Comparison of ENCODE assay signal across 8 mouse cellular contexts in genomic region chr4:101068786-101069153, GRCm38 (mm10). TPM values are rescaled to one million over a fixed set of nuclear protein-coding genes. Genes with fewer than 3 reads are reported as not detected.
DNase-seq lines count a peak whose midpoint lies in the region; ATAC-seq and TF ChIP-seq lines count a peak whose summit lies in the region.

Raver2 (plus strand) TSS chr4:101068983.

- H3K27ac ChIP-seq in cerebellum, adult 2 months (ENCODE audit: insufficient read depth, low read length) = no peak within 1 kb of the TSS
- no peak within 1 kb of the TSS for H3K27ac ChIP-seq in hindbrain, embryonic 14.5 days

- no peak for TF ChIP-seq POLR2A in cerebellum, adult 2 months (IDR thresholded peaks at IDR 0.05; ENCODE audit: borderline replicate concordance, insufficient read depth, low read length)

- H3K36me3 ChIP-seq in hindbrain, embryonic 14.5 days (replicated peaks; ENCODE audit: control insufficient read depth, insufficient read depth) = no peaks in the 10 kb centered on the region

- DNase-seq in Patski (ENCODE audit: low read depth, low spot score) = no peak
- DNase-seq in cerebellum, adult 2 months = peak; percentile 52 to 60
- peak in 1 of 2 experiments; percentile 50 for DNase-seq in frontal cortex, adult 2 months (ENCODE audit: extremely low spot score in 1 of 2, low spot score in 1 of 2)
- DNase-seq in hindbrain, embryonic 14.5 days (ENCODE audit: low spot score) = peak; percentile 57
- DNase-seq in layer of hippocampus, postnatal 36 days = peak; percentile 52 to 61
- peak; percentile 32 for DNase-seq in lung, postnatal 25 days (ENCODE audit: low spot score)
- DNase-seq in retina, postnatal 7 days (ENCODE audit: low read depth, low spot score) = peak; percentile 31
- peak; percentile 48 for DNase-seq in urinary bladder, postnatal 25 days (ENCODE audit: low spot score)

- H3K9ac ChIP-seq in hindbrain, embryonic 14.5 days = peak within 1 kb of the TSS; percentile 79

- H3K4me3 ChIP-seq in cerebellum, adult 2 months (replicated peaks; ENCODE audit: insufficient read depth, low read depth, low read length) = peak within 1 kb of the TSS; percentile 85
- H3K4me3 ChIP-seq in hindbrain, embryonic 14.5 days (replicated peaks; ENCODE audit: low read length) = peak within 1 kb of the TSS; percentile 74

- WGBS in cerebellum, adult 2 months = 4% methylated on average over 33 of the region's 54 CpGs
- under 1% methylated on average over 46 of the region's 54 CpGs for WGBS in hindbrain, embryonic 14.5 days

- in situ Hi-C loops in Patski (cut with MboI; ENCODE audit: low pct_unique_long_range_greater_than_20kb) = no loop called here

- TF ChIP-seq CTCF in Patski (IDR thresholded peaks at IDR 0.05) = no peak
- TF ChIP-seq CTCF in cerebellum, adult 2 months (IDR thresholded peaks at IDR 0.05; ENCODE audit: borderline replicate concordance, insufficient read depth, low read depth, low read length) = no peak

- peak within 1 kb of the TSS; percentile 93 for H3K4me2 ChIP-seq in hindbrain, embryonic 14.5 days (replicated peaks)

- ATAC-seq in Patski = peak; percentile 44
- peak; percentile 80 for ATAC-seq in hindbrain, embryonic 14.5 days (ENCODE audit: low FRiP score)

- CTCF ChIA-PET in Patski (lab: Charles Lee) = no interaction called here

- POLR2A ChIA-PET in Patski (lab: Charles Lee) = no interaction called here

- no peaks in the 10 kb centered on the region for H3K4me1 ChIP-seq in cerebellum, adult 2 months (ENCODE audit: control insufficient read depth, insufficient read depth, low read length)
- no peaks in the 10 kb centered on the region for H3K4me1 ChIP-seq in hindbrain, embryonic 14.5 days (replicated peaks; ENCODE audit: control insufficient read depth, insufficient read depth, low read length)

- no peaks in the 10 kb centered on the region for H3K9me3 ChIP-seq in hindbrain, embryonic 14.5 days (ENCODE audit: control insufficient read depth, low read length)

- H3K27me3 ChIP-seq in Patski = peaks cover 43% of the 10 kb centered on the region
- H3K27me3 ChIP-seq in cerebellum, adult 2 months (ENCODE audit: control insufficient read depth, insufficient read depth, low read length) = no peaks in the 10 kb centered on the region
- H3K27me3 ChIP-seq in hindbrain, embryonic 14.5 days (ENCODE audit: control insufficient read depth, insufficient read depth, low read length) = no peaks in the 10 kb centered on the region

RNA-seq across cellular contexts. Expression of gene Raver2, which starts in this region (rescaled TPM):
- 11.2 TPM for polyA plus RNA-seq in Patski (2021)
- polyA plus RNA-seq in cerebellum, adult 2 months (2012; rRNA removed) = 7.9 and 8.5 TPM in 2 replicates
- 24.7 and 25.3 TPM in 2 replicates for polyA plus RNA-seq in frontal cortex, adult 2 months (2012; rRNA removed)
- 6.2 and 8.0 TPM in 2 replicates for polyA plus RNA-seq in hindbrain, embryonic 14.5 days (2014; fragmentation: Nextera tagmentation; extraction: Ambion mirVana)
- 10 to 100 TPM; 51.3 to 52.5 TPM for total RNA-seq in layer of hippocampus, postnatal 36 days (2021)
